Mouse (Mus musculus): Measurements from ENCODE around the gene Khdc4.

GRCm38 (mm10) chr3:88714725-88715124 lies 29.1 kb downstream of the Khdc4 start:
- no peak for TF ChIP-seq EP300 (IDR thresholded peaks at IDR 0.05; ENCODE audit: low read length)
- no peak for TF ChIP-seq CTCF (conservative IDR thresholded peaks at IDR 0.05 in 1 of 2, IDR thresholded peaks at IDR 0.05 in 1 of 2; ENCODE audit: low read depth in 2 of 2, low read length in 2 of 2)
- no peak for TF ChIP-seq USF2 (conservative IDR thresholded peaks at IDR 0.05; ENCODE audit: low read depth, low read length)
- no peak for TF ChIP-seq TCF12 (IDR thresholded peaks at IDR 0.05; ENCODE audit: low read depth, low read length)
- TF ChIP-seq GABPA (IDR thresholded peaks at IDR 0.05; ENCODE audit: insufficient replicate concordance, low read depth, low read length): no peak
- TF ChIP-seq MAFK (IDR thresholded peaks at IDR 0.05; ENCODE audit: insufficient replicate concordance, low read length): no peak
- no peak for TF ChIP-seq POLR2A (IDR thresholded peaks at IDR 0.05; ENCODE audit: low read depth, low read length)
- TF ChIP-seq MAX (IDR thresholded peaks at IDR 0.05; ENCODE audit: low read length): no peak
- no peak for TF ChIP-seq KAT2A (IDR thresholded peaks at IDR 0.05; ENCODE audit: insufficient replicate concordance, low read length)
- TF ChIP-seq RCOR1 (conservative IDR thresholded peaks at IDR 0.05; ENCODE audit: low read depth, low read length): no peak
- TF ChIP-seq MEF2A (IDR thresholded peaks at IDR 0.05; ENCODE audit: borderline replicate concordance, low read depth, low read length): no peak

Data from CH12.LX (cell line).